Mouse (Mus musculus) heart, postnatal 25 days (tissue): ENCODE measurements around the gene Wdpcp. TPM values are rescaled to one million over a fixed set of nuclear protein-coding genes. Genes with fewer than 3 reads are reported as not detected.

ENCODE experiments used
- DNase-seq: peaks from one replicate; pipeline ENCODE4 v3.0.0; 2022; ENCODE audit warnings: low spot score
- intact Hi-C: fragments of 180-260 bp; cut with DNase I; formaldehyde crosslinking; loops from one replicate; pipeline ENCODE4 v1.15.1; 2025
- total RNA-seq, 2 experiments: library from RNA; stranded (reverse); gene quantifications; 2 replicates each; pipeline ENCODE4 v1.2.3; 2021

Gene Wdpcp
- total RNA-seq, 2 experiments from 2014 or later = 3.7 to 4.0 TPM

DNA sequence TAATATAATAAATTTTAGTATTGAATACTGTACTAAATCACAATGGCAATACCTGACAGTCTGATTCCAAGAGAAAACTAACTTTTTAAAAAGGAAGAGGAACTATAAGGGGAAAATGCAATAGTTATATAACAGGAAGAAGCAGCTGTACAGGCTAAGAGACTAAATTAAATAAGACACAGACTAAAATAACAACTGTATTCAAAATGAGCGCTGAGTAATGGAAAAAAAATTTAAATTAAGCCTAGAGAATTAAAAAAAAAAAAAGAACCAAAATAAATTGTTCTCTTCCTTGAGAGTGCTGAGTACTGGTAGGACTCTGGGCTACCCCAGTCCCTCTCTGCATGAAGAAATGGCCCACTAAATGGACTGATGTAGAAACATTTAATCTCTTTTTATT is 4.3 kb upstream of the Wdpcp start:
- intact Hi-C loops = loop anchor here (5.0 kb wide), 1 partner anchor 195 kb away; the partner anchor contains the start of gene Ugp2
- no peak for DNase-seq

DNA sequence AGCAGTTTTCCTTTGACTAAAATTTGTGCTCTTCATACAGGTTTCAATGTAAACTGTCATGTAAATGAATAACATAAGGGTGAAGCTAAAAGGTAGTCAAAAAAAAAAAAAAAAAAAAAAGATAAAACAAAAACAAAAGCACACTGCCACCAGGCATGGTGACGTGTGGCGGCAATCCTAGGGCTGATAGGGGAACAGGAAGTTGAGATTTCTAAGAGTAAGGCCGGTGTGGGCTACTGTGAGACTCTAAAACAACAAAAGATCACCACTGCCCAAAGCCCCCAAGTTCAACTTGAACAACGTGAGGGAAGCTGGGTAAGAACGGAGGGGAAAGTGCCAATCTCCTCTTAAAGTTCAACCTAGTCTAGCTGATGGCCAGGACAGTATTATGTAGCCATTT is 3.0 kb upstream of the Wdpcp start:
- no peak for DNase-seq
- intact Hi-C loops = loop anchor here (5.0 kb wide), 1 partner anchor 197 kb away; the partner anchor contains the start of gene Ugp2

DNA sequence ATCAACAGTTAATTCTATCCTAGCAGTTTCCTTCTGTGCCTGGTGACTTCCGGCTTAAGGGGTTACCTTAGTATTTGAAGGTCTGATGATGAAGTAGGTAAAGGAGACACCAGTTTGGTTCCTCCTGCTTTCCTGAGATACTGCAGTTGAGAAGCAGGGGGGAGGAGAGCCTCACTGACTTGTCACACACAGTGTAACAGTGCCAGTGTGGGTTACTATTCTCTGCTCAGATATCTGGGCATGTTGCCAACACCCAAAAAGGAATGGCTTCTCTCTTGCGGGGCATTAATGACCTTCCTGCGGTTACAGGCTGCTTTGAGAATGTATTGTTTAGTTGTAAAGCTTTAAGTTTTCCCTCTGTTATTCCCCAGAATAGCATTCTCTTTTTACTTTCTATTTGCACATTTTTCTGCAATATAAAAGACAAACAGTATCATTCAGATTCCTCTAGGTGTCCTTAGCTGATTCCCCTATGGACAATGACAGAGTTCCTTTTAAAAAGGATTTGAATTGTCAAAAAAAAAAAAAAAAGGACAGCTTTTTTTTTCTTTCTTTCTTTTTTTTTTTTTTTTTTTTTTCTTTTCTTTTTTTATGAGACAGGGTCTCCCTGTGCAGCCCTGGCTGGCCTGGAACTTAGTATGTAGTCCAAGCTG is 2.5 kb upstream of the Wdpcp start:
- intact Hi-C loops = loop anchor here (5.0 kb wide), 2 partner anchors 197 to 1688 kb away; partner anchors contain the start of genes Ugp2 and Xpo1
- DNase-seq = no peak

DNA sequence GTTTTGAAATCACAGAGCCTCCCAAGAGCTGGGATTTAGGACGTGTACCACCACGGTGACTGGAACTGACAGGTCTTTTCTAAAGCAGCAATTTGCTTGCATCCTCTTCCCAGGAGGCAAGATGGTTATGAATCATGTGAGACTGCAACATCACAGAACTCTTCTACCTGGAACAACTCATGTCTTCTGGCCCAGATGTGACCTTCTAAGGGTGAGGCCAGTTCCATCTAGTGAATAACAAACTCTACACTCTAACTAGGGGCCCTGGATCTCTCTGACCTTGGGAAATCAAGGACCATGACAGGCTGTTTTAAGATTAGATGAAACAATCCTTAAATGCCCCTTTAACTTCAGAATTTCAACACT is 1.9 kb upstream of the Wdpcp start:
- no peak for DNase-seq
- intact Hi-C loops = loop anchor here (5.0 kb wide), 1 partner anchor 1687 kb away; the partner anchor contains the start of gene Xpo1

DNA sequence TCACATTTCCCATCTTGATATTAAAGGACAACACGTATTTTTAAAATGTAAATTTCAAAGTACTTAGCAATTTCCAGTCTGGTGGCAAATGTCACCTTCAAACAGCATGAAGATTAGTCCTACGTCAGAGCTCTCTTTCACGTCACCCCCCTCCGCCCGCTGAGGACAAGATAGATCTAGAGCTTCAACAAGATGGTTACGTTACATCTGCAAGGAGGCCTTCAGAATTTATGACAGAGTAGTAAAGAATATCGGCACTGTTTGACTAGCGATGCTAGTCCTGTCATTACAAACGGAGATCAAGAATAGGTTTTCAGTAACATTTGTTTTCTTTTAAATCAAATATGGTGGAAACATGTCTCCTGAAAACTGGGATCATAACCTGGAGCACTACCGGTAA is 1.1 kb upstream of the Wdpcp start:
- no peak for DNase-seq
- intact Hi-C loops = loop anchor here (5.0 kb wide), 1 partner anchor 1686 kb away; the partner anchor contains the start of gene Xpo1

DNA sequence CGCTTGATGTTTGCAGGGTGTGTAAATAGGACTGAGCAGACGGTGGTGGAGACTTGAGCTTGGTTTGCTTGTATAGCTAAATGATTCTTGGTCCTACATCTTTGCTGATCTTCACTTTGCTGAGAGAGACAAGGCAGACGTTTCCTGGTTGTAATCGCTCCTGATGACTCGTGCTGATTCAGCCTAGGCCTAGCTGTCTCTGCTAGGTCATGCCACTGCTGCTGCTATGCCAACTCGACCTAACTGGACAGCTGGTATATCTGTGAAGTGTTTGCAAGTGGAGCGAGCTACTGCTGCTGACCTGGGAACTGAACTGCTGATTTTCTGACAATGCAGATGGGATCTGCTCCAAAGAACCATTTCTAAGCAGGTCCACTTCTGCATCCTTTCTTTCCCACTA is 9.4 kb downstream of the Wdpcp start:
- no peak for DNase-seq
- intact Hi-C loops = no loop called here

DNA sequence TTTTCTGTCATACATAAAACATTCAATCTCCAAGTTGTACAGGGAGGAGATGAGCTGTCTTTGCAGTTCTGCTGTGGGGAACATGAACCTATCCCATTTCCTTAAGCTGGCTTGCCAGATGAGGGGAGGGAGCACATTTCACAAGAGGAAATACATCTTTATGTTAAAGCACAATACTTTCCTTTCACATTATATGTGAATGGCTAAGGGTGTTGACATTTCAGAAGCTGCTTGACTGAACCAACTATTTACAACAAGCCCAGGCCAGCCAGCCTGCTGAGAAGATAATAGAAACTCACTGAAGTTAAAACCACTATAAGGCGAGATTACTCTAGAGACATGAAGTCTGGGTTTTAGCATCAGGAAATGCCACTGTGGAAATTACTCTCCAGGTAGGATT is 11.3 kb downstream of the Wdpcp start:
- intact Hi-C loops = no loop called here
- DNase-seq = no peak

GRCm38 (mm10) chr11:21602497-21602896 is 30.5 kb downstream of the Wdpcp start:
- DNase-seq = no peak
- intact Hi-C loops = no loop called here

DNA sequence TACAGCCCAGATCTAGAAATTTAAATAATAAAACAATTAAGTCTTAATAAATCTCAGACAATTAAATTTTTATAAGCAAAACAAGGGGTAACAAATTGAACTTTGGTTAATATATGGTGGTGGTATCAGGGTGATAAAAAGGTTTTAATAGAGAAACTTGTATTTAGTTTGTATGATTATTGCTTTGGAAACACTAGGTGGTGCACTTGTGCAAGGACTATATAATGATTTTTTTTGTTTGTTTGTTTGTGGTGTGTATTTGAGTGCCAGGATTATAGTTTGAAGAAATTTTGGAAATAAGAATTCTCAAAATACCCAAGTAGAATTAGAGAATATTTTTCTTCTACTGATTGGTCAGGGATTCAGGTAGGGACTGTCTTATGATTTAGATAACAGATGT is 43.9 kb downstream of the Wdpcp start:
- intact Hi-C loops = no loop called here
- no peak for DNase-seq

DNA sequence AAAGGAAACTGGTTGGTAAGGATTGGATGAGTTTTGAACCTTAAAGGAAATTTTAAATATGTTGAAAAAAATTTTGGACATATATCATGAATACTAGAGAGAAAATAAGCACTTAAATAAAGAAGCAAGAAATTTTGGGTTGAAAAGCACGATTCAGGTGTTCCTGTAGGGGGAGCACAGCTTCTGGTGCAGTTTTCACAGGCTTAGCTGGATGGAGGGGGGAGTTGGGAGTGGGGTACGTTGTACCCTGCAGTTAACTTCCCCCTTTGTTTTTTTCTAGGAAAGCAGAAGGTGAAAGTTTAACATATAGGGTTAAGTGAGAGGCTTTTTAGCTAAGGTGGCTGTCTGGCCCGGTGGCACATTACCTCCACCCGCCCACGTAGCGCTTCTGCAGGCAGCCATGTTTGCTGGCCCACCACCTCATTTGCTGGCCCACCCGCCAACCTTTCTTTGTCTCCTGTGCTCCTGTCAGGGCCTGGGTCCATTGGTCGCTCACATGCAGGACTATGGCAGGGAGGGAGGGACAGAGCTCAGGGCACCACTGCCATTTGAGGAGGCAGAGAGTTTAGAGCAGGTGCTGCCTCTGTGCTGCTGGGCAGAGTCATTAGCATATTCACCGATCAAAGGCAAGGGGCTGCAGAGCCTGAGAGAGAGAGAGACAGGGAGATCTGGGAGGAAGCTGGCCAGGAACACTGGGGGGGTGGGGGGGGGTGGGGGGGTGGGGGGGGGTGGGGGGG is 62.3 kb downstream of the Wdpcp start:
- intact Hi-C loops = no loop called here
- DNase-seq = no peak

- intact Hi-C loops = no loop called here
- no peak for DNase-seq
These were observed 66.3 kb downstream of the Wdpcp start for GRCm38 (mm10) chr11:21638341-21638740.

DNA sequence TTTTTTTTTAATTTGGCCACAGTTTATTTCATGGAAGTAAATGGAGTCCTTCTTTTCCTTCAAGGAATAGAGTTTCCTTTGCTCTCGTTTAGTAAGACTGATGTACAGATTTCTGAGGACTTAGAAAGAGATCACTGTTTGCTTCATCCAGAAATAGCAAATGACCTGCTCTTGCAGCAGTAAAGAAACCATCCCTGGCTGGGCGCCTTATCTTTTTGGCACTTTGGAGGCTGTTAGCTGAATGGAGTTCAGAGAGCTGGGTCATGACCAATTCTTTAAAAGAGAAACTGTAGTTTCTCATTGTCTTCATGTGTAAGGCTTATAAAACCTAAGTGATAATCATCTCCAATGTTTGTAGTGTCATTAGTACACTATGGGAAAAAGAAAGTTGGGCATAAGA is 67.5 kb downstream of the Wdpcp start:
- DNase-seq = no peak
- intact Hi-C loops = no loop called here

- intact Hi-C loops = loop anchor here (10.0 kb wide), 1 partner anchor 561 kb away; no protein-coding TSS in a partner anchor
- DNase-seq = no peak
These were observed 72.2 kb downstream of the Wdpcp start for GRCm38 (mm10) chr11:21644231-21644630.

- intact Hi-C loops = loop anchor here (10.0 kb wide), 1 partner anchor 559 kb away; no protein-coding TSS in a partner anchor
- DNase-seq = no peak
These were observed 74.1 kb downstream of the Wdpcp start for GRCm38 (mm10) chr11:21646136-21646535.

GRCm38 (mm10) chr11:21658985-21659384 is 87.0 kb downstream of the Wdpcp start:
- DNase-seq = no peak
- intact Hi-C loops = no loop called here

DNA sequence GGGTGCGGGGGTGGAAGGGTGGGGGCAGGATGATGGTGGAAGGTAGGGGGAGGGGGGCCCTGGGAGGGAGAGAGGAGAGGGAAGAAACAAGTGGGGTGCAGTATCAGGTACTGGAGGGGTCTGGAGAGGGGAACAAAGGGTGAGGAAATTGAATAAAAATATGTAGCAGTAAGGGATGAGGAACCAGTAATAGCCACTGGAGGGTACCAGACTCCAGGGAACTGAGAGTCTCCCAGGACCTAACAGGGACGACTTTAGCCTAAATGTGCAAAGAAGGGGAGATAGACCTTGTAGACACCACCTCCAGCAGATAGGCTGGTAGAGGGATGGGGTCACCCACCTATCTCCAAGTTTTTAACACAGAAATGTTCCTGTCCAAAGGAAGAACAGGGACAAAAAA is 105.0 kb downstream of the Wdpcp start:
- intact Hi-C loops = no loop called here
- DNase-seq = no peak

GRCm38 (mm10) chr11:21688441-21688840 is 116.4 kb downstream of the Wdpcp start:
- DNase-seq = no peak
- intact Hi-C loops = no loop called here

- intact Hi-C loops = no loop called here
- DNase-seq = no peak
These were observed 118.7 kb downstream of the Wdpcp start for GRCm38 (mm10) chr11:21690730-21691129.

DNA sequence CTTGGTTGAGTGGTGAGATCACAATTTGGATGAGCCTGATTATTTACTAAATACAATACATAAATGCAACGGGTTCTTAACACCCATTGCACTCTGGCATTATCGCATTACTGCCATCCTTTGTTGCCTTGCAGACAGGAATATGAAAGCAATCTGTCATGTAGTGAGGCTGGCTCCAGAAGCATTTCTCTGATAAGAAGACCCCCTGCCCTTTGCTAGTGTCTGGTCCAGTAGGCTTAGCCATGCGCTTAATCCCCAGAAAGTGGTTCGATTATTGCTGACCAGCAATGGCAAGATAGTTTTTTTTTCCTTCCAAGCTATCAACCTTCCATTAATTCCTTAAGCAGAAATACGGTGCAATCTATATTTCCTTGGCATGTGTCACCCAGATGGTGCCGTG is 122.1 kb downstream of the Wdpcp start:
- no peak for DNase-seq

DNA sequence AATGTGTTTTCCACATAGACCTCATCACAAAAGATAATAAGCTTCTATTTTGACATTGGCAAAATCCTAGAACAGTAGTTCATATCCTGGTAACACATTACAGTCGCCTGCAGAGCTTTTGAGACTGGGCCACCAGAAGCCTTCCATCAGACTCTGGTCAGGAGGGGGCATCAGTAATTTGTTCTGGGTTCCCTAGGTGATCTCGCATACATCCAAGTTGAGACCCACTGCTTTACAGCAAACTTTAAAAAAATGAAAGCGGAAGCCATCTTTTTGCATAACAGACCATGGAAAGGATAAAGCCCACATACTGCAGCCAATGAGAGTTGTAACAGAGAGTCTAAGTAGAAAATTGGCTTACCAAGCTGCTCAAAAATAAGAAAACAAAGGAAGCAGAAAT is 125.6 kb downstream of the Wdpcp start:
- no peak for DNase-seq
- intact Hi-C loops = no loop called here

More for the DNA sequence above, 122.1 kb downstream of the Wdpcp start:
- intact Hi-C loops = no loop called here

DNA sequence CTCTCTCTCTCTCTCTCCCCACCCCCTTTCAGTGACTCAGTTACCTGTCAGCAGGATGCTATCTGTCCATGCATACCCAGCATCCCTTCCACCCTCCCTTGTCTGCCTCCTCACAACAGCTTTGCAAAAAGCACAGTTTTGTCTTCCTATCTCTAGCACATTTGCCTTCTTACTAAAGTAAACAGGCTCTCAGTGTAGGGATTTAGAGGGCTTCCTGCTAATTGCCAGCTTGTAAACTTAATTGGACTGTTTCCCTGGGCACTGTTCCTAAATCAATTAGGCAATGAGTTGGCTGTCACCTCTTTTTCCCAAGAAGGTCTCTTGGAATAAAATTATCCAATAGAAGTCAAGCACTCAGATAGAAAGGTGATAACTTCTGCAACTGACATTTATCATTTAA is 141.5 kb downstream of the Wdpcp start:
- intact Hi-C loops = no loop called here
- no peak for DNase-seq
